Mouse (Mus musculus): ENCODE results near the gene 4930507D05Rik. TPM values are rescaled to one million over a fixed set of nuclear protein-coding genes. Genes with fewer than 3 reads are reported as not detected.
A peak's percentile ranks its signal among the peaks of the same experiment; 100 is the strongest.
"Not testable (repeated sequence)": the region's sequence is repeated elsewhere in the genome, so short reads cannot be mapped to it uniquely, and the experiment has no call there.

4930507D05Rik gene
- polyA plus RNA-seq, 1 experiment from 2014 or later = 0.21 TPM

DNA sequence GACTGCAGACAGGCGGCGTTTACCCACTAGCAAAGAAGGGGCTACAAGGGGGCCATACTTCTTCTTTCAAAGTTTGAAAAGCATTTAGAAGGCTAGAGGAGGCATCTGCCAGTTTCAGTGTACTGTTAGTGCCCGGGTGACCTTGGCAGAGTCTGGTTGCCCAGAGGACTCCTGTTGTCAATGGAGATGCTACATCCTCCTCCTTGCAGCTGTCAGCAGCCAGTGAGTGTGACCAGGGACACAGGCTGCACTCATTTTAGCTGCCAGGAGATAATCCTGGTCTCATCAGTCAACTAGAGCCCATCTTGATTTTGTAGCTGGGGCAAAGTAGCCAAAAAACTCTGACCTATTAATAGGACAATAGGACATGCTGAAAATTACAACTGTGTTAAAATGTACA is 28.2 kb upstream of the 4930507D05Rik start:
- Histone ChIP-seq H3K9me3 (replicated peaks) (no peaks in the 10 kb centered on the region), H3K27me3 (0 out of 2 replicates have a peak, but pooled peaks cover 2% of the 10 kb centered on the region), H3K27ac (no peak overlapping the region), H3K36me3 (no peaks in the 10 kb centered on the region), H3K9ac (no peak overlapping the region), H3K4me3 (replicated peaks) (peak overlapping the region; percentile 6; the same call in 1 of the 2 replicates), H3K4me1 (replicated peaks) (peaks cover 9% of the 10 kb centered on the region), H3K4me2 (peak overlapping the region; percentile 47)
- WGBS (ENCODE audit: insufficient replicate concordance) = 67% methylated on average over 3 of the region's 3 CpGs
- DNase-seq (no peak), ATAC-seq (ENCODE audit: low read depth) (no peak)

DNA sequence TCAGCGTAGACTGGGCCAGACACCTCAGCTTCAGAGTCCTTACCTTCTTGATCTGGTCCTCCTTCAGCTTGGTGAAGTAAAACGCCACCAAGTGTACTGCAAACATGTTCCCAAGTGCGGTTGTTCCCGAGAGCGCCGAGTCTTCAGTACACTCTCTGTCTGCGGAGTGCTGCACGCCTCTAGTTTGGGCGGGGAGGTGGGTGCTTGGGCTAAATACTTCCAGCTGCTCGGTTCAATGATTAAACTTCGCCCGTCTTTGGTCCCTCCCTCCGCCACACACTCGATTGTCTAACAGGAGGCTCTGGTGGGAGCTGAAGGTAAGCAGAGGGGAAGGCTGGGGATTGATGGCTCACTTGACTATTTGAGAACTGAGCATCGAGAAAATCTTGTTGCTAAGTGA is 27.0 kb upstream of the 4930507D05Rik start, which contains the start of gene Hkdc1:
Hkdc1 (minus strand) TSS at position 237 of the 400 bp plus-strand sequence.
- Histone ChIP-seq H3K4me2 (peak within 1 kb of the TSS; percentile 47), H3K4me1 (replicated peaks) (peaks cover 5% of the 10 kb centered on the region), H3K9me3 (replicated peaks) (no peaks in the 10 kb centered on the region), H3K36me3 (no peaks in the 10 kb centered on the region), H3K4me3 (replicated peaks) (peak within 1 kb of the TSS; percentile 21; the same call in 1 of the 2 replicates), H3K27me3 (0 out of 2 replicates have a peak, but pooled peaks cover 1% of the 10 kb centered on the region), H3K9ac (no peak within 1 kb of the TSS), H3K27ac (no peak within 1 kb of the TSS; the same call in 1 of the 2 replicates)
- DNase-seq (no peak), ATAC-seq (ENCODE audit: low read depth) (peak; percentile 39)
- WGBS (ENCODE audit: insufficient replicate concordance) = 54% methylated on average over 15 of the region's 15 CpGs

DNA sequence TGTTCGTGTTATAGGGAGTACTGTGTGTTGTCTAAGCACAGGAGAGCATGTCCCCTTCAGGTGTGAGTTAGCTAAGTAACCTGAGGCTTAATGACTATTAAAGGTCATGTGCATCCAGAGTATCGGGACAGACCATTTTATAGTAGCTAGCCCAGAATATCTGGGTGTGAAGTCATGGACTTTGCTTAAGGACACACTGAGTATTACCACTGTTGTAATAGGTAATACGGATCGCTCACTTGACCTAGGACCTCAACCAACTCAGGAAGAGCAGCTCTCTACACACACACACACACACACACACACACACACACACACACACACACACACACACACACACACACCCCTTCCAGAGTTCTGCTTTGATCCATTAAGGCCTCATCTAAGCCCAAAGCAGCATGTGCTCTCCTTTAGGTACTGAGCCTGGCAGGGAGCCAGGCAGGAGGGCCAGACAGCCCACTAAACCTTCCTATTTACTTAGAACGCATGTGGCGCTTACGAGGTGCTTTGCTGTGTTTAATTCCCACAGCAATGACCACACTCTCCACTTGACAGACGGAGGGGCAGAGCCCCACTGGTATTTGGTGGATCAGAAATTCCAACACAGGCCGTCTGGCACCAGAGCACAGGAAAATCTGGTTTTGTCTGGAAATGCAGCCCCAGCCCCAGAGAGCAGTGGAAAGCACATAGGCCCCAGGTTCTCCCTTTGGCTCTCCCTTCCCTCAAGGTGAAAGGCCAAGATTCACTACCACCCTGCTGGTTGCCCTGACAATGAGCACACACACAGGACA is 24.0 kb upstream of the 4930507D05Rik start:
- ATAC-seq (ENCODE audit: low read depth) (no peak), DNase-seq (no peak)
- Histone ChIP-seq H3K4me1 (replicated peaks) (peaks cover 5% of the 10 kb centered on the region), H3K9me3 (replicated peaks) (no peaks in the 10 kb centered on the region), H3K9ac (no peak overlapping the region), H3K36me3 (peaks cover 27% of the 10 kb centered on the region), H3K27ac (peak overlapping the region; percentile 47; the same call in 1 of the 2 replicates), H3K4me3 (replicated peaks) (no peak overlapping the region), H3K4me2 (no peak overlapping the region), H3K27me3 (no peaks in the 10 kb centered on the region)
- WGBS (ENCODE audit: insufficient replicate concordance) = 59% methylated on average over 9 of the region's 9 CpGs

DNA sequence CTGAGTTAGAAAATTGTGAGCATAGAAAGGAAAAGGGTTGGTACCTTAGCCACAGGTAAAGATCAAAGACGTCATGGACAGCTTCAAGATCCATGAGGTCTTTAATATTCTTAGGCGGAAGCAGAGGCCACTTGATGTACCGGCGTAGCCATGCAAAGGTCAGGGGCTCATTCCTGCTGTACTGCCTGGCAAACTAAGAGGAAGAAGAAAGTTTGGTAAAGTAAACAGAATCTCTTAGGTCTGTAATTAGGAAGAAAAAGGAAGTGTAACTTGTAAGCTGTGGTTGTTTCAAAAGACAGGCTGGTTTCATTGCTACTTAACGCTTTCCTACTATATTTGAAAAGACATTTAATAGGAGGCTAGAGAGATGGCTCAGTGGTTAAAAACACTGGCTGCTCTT is 18.9 kb upstream of the 4930507D05Rik start:
- Histone ChIP-seq H3K27me3 (no peaks in the 10 kb centered on the region), H3K4me1 (replicated peaks) (peaks cover 3% of the 10 kb centered on the region; the same call in 1 of the 2 replicates), H3K4me2 (no peak overlapping the region), H3K27ac (no peak overlapping the region), H3K4me3 (replicated peaks) (no peak overlapping the region), H3K9me3 (replicated peaks) (no peaks in the 10 kb centered on the region), H3K36me3 (peaks cover 77% of the 10 kb centered on the region), H3K9ac (no peak overlapping the region)
- WGBS (ENCODE audit: insufficient replicate concordance) = 81% methylated on average over 5 of the region's 5 CpGs
- ATAC-seq (ENCODE audit: low read depth) (no peak), DNase-seq (no peak)

DNA sequence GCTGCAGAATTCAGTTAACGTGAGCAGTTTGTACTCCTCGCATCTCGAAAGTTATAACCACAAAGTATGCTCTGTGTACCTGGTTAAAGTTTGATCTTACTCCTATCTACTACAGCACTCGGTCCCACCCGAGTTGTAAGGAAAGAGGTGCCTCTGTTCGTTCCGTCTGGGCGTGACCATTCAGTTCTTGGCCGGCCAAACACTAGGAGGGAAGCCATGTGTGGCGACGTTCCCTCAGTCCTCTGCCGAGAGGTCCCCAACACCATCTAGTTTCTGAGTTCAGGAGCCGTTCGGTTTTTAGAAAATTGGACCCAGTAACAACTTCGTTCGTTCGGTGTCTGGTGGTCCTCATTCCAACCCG is 971 bp downstream of the 4930507D05Rik start:
- Histone ChIP-seq H3K4me1 (replicated peaks) (peaks cover 34% of the 10 kb centered on the region), H3K9me3 (replicated peaks) (no peaks in the 10 kb centered on the region), H3K27ac (peak overlapping the region; percentile 81), H3K4me3 (replicated peaks) (peak overlapping the region; percentile 99), H3K9ac (peak overlapping the region; percentile 96), H3K36me3 (peaks cover 34% of the 10 kb centered on the region), H3K4me2 (peak overlapping the region; percentile 73), H3K27me3 (no peaks in the 10 kb centered on the region)
- DNase-seq = no peak
- WGBS (ENCODE audit: insufficient replicate concordance) = 29% methylated on average over 18 of the region's 18 CpGs
- peak; percentile 39; the same call in 1 of the 2 replicates for ATAC-seq (ENCODE audit: low read depth)

DNA sequence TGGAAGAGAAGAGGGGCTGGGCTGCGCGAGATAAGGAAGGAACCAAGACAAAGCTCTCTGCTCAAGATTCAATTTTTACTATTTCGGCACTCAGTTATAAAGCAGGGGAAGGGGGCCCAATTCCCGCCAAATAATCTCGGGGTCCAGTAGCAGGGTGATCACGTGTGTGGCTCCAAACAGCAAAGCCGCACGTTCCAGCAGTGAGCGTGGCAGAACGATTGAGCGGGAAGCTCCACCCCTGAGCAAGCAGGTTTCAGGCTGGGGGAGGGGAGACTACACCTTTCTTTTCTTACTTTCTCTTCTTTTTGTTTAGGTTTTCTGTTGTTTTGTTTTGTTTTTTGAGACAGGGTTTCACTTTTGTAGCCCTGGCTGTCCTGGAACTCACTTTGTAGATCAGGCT is 2.7 kb downstream of the 4930507D05Rik start:
- H3K9ac ChIP-seq; ATAC-seq (ENCODE audit: low read depth); H3K9me3 ChIP-seq (replicated peaks); H3K27ac ChIP-seq; H3K4me2 ChIP-seq; DNase-seq; H3K27me3 ChIP-seq; H3K4me3 ChIP-seq (replicated peaks): not testable (repeated sequence)
- Histone ChIP-seq H3K4me1 (replicated peaks) (peaks cover 34% of the 10 kb centered on the region), H3K36me3 (peaks cover 32% of the 10 kb centered on the region)
- WGBS (ENCODE audit: insufficient replicate concordance) = 59% methylated on average over 11 of the region's 11 CpGs

DNA sequence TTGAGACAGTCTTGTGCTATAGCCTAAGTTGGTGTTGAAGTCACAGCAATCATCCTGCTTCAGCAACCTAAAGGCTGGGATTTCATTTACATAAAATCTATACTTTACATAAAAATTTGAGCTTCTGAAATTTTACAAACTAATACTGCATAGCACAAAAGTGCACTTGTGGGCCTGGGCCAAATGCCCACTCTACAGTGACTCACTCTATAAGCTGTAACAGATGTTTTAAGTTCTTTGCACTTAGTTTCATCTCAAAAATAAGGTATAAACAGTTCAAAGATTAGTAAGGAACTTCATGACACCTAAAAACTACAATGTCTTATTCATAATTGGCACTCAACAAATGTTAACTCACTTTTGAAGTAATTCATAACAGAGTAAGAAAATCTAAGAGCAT is 12.0 kb downstream of the 4930507D05Rik start:
- ATAC-seq (ENCODE audit: low read depth) (no peak), DNase-seq (no peak)
- no peak overlapping the region for H3K4me3 ChIP-seq (replicated peaks)
- no peak overlapping the region for H3K27ac ChIP-seq
- H3K27me3 ChIP-seq = no peaks in the 10 kb centered on the region
- no peak overlapping the region for H3K4me2 ChIP-seq
- no peaks in the 10 kb centered on the region for H3K9me3 ChIP-seq (replicated peaks)
- H3K36me3 ChIP-seq = peaks cover 74% of the 10 kb centered on the region
- no peaks in the 10 kb centered on the region for H3K4me1 ChIP-seq (replicated peaks)
- H3K9ac ChIP-seq = no peak overlapping the region

DNA sequence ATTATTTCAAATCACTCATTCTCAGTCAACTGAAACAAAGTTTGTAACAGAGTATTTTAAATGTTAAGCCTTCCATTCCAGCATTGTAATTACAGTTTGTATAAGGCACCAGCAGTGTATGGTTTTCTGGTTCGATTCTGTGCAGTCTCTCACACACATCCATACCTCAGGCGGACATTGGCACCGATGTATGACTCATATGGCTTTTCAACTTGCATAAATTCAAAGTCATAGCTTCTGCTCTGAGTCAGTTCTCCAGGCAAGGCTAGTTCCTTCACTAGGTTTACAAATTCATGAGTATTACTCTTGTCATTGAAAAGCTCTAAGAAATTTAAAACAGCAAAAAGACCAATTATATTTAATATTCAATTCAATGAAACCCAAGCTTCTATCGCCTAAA is 20.4 kb downstream of the 4930507D05Rik start:
- Histone ChIP-seq H3K4me2 (no peak overlapping the region), H3K9me3 (replicated peaks) (no peaks in the 10 kb centered on the region), H3K27ac (no peak overlapping the region), H3K27me3 (no peaks in the 10 kb centered on the region), H3K4me1 (replicated peaks) (peaks cover 3% of the 10 kb centered on the region; the same call in 1 of the 2 replicates), H3K9ac (no peak overlapping the region), H3K36me3 (peaks cover 25% of the 10 kb centered on the region), H3K4me3 (replicated peaks) (no peak overlapping the region)
- WGBS (ENCODE audit: insufficient replicate concordance) = 89% methylated on average over 4 of the region's 4 CpGs
- DNase-seq (no peak), ATAC-seq (ENCODE audit: low read depth) (no peak)

DNA sequence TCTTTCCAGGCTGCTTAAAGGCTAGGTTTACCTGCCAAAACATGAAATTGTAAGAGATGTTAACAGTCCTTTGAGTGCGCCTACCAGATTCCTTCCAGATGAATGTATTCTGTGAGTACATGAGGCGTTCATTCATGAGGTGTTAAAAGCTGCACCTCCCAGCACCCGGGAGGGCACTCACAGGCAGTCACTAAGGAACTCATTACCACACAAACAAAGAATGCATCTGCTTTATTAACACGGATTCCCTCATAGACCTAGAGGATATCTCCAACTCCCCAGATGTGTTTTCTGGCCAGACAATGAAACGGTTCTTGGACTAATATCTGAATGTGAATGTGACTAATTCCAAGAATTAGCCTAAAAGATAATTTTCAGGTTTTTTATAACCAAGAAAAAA is 21.8 kb downstream of the 4930507D05Rik start:
- Histone ChIP-seq H3K9ac (no peak overlapping the region), H3K27ac (no peak overlapping the region), H3K36me3 (peaks cover 23% of the 10 kb centered on the region), H3K9me3 (replicated peaks) (no peaks in the 10 kb centered on the region), H3K4me3 (replicated peaks) (no peak overlapping the region), H3K27me3 (no peaks in the 10 kb centered on the region), H3K4me1 (replicated peaks) (peaks cover 3% of the 10 kb centered on the region; the same call in 1 of the 2 replicates), H3K4me2 (no peak overlapping the region)
- DNase-seq (no peak), ATAC-seq (ENCODE audit: low read depth) (no peak)
- WGBS (ENCODE audit: insufficient replicate concordance) = 54% methylated on average over 5 of the region's 5 CpGs

DNA sequence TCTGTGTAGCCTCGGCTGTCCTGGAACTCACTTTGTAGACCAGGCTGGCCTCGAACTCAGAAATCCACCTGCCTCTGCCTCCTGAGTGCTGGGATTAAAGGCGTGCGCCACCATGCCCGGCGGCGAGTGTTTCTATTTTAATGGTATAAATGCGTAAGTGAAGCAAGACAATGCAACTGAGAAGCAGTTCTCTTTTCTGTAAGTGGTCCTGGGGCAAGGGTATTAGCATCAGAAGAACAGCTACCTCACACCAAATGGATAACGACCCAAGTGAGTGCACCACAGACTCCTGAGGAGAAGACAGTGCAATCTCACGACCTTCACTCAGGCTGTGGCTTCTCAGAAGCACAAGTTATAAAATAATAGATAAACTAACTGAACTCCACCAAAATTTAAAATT is 25.7 kb downstream of the 4930507D05Rik start:
- H3K27ac ChIP-seq = no peak overlapping the region
- H3K27me3 ChIP-seq = no peaks in the 10 kb centered on the region
- H3K4me2 ChIP-seq = no peak overlapping the region
- 84% methylated on average over 10 of the region's 10 CpGs for WGBS (ENCODE audit: insufficient replicate concordance)
- H3K9ac ChIP-seq = no peak overlapping the region
- no peak for DNase-seq
- no peaks in the 10 kb centered on the region for H3K9me3 ChIP-seq (replicated peaks)
- peaks cover 26% of the 10 kb centered on the region for H3K36me3 ChIP-seq
- no peak for ATAC-seq (ENCODE audit: low read depth)
- H3K4me3 ChIP-seq (replicated peaks) = no peak overlapping the region
- peaks cover 3% of the 10 kb centered on the region; the same call in 1 of the 2 replicates for H3K4me1 ChIP-seq (replicated peaks)

DNA sequence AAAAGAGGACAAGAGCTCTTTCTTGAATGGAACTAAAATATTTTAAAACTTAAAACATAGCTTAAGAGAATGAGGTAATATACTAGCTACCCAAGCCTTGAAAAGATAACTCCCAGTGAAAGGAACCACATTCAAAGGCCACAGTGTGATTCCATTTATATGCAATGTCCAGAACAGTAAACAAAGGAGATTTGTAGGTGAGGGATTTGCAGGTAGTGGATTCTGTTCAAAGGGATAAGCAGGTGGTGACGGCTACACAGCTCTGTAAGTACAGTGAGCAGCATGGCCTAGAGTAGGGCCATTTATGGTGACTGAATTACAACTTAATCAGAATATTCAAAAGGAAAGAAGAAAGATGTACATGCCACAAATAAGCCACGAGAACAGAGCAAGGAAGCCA is 27.7 kb downstream of the 4930507D05Rik start:
- no peak overlapping the region for H3K4me2 ChIP-seq
- H3K27ac ChIP-seq = no peak overlapping the region
- H3K4me3 ChIP-seq (replicated peaks) = no peak overlapping the region
- no peak overlapping the region for H3K9ac ChIP-seq
- ATAC-seq (ENCODE audit: low read depth) (no peak), DNase-seq (no peak)
- peaks cover 12% of the 10 kb centered on the region for H3K4me1 ChIP-seq (replicated peaks)
- no peaks in the 10 kb centered on the region for H3K9me3 ChIP-seq (replicated peaks)
- no peaks in the 10 kb centered on the region for H3K27me3 ChIP-seq
- WGBS (ENCODE audit: insufficient replicate concordance) = 63% methylated on average over 2 of the region's 2 CpGs
- peaks cover 26% of the 10 kb centered on the region for H3K36me3 ChIP-seq
